Mouse (Mus musculus): ENCODE results near the gene Scamp2. TPM values are rescaled to one million over a fixed set of nuclear protein-coding genes. Genes with fewer than 3 reads are reported as not detected.

Gene Scamp2
- total RNA-seq, 1 experiment, result 51.7 TPM

DNA sequence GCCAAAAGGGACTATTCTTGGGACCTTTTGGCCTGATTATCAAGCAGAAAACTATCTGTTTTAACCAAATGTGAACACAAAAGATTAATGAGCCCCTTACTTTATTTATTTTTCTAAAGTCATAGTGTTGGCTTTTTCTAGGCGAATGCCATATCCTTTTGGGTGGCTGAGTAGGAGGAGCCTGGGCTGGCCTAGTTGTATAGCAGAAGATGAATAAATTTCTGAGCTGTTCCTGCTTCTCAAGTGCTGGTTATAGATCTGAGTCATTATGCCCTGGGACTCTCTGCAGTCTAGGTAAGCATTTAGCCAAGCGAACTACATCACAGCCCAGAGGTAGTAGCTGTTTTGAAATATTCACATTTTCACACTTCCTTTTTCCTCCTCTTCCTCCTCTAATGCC is 35.2 kb upstream of the Scamp2 start:
- DNase-seq (ENCODE audit: low read depth, low spot score), result no peak
- in situ Hi-C loops (cut with MboI; ENCODE audit: low sequenced_read_pairs in 2 of 2, unreplicated experiment in 2 of 2), result no loop called here
- TF ChIP-seq MAFK (IDR thresholded peaks at IDR 0.05; ENCODE audit: insufficient read depth, low read depth, low read length) (no peak), HCFC1 (IDR thresholded peaks at IDR 0.05; ENCODE audit: borderline replicate concordance, insufficient read depth, low read length) (no peak), ZC3H11A (IDR thresholded peaks at IDR 0.05; ENCODE audit: borderline replicate concordance, low read depth, low read length) (no peak), CHD2 (IDR thresholded peaks at IDR 0.05; ENCODE audit: low read depth, low read length) (no peak), ZNF384 (IDR thresholded peaks at IDR 0.05; ENCODE audit: low read depth, low read length) (no peak)
- H3K9me3 ChIP-seq (ENCODE audit: control insufficient read depth, insufficient read depth, low read depth, low read length), result no peaks in the 10 kb centered on the region
- peaks cover 7 to 8% of the 10 kb centered on the region in 2 experiments for H3K4me1 ChIP-seq (ENCODE audit: control insufficient read depth in 2 of 2, insufficient read depth in 2 of 2, low read length in 2 of 2, poor library complexity in 1 of 2)
- H3K36me3 ChIP-seq (ENCODE audit: control insufficient read depth, insufficient read depth, low read length, poor library complexity, severe bottlenecking), result peaks cover 4% of the 10 kb centered on the region
- H3K9ac ChIP-seq (ENCODE audit: insufficient read depth, low read depth, low read length, poor library complexity, severe bottlenecking), result no peak overlapping the region
- H3K4me3 ChIP-seq (ENCODE audit: insufficient read depth in 1 of 2, low read depth in 1 of 2, low read length in 2 of 2, poor library complexity in 1 of 2, severe bottlenecking in 1 of 2), result no peak overlapping the region
- no peak overlapping the region for H3K27ac ChIP-seq (ENCODE audit: insufficient read depth, low read depth, low read length, poor library complexity, severe bottlenecking)

DNA sequence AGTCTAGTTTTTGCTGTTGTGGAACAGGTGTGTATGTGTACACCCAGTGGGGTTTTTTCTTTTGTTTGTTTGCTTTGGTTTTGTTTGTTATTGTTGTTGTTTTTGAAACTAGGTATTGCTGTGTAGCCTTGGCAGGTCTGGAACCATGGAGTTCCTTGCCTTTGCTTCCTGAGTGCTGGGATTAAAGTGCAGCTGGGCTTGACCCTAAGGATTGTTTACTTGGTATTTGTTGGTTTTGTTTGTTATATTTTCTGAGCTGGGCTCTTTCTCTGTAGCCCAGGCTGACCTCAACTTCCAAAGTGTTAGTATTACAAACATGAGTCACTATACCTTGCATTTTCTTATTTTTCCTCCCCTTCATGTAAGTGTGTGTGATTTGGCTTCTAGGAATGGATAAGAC is 34.3 kb upstream of the Scamp2 start:
- H3K9me3 ChIP-seq (ENCODE audit: control insufficient read depth, insufficient read depth, low read depth, low read length), result no peaks in the 10 kb centered on the region
- H3K36me3 ChIP-seq (ENCODE audit: control insufficient read depth, insufficient read depth, low read length, poor library complexity, severe bottlenecking), result peaks cover 8% of the 10 kb centered on the region
- in situ Hi-C loops (cut with MboI; ENCODE audit: low sequenced_read_pairs in 2 of 2, unreplicated experiment in 2 of 2), result no loop called here
- H3K27ac ChIP-seq (ENCODE audit: insufficient read depth, low read depth, low read length, poor library complexity, severe bottlenecking), result no peak overlapping the region
- no peak overlapping the region for H3K4me3 ChIP-seq (ENCODE audit: insufficient read depth in 1 of 2, low read depth in 1 of 2, low read length in 2 of 2, poor library complexity in 1 of 2, severe bottlenecking in 1 of 2)
- TF ChIP-seq ZNF384 (IDR thresholded peaks at IDR 0.05; ENCODE audit: low read depth, low read length) (no peak), MAFK (IDR thresholded peaks at IDR 0.05; ENCODE audit: insufficient read depth, low read depth, low read length) (no peak), ZC3H11A (IDR thresholded peaks at IDR 0.05; ENCODE audit: borderline replicate concordance, low read depth, low read length) (no peak), HCFC1 (IDR thresholded peaks at IDR 0.05; ENCODE audit: borderline replicate concordance, insufficient read depth, low read length) (no peak), CHD2 (IDR thresholded peaks at IDR 0.05; ENCODE audit: low read depth, low read length) (no peak)
- peaks cover 7 to 8% of the 10 kb centered on the region in 2 experiments for H3K4me1 ChIP-seq (ENCODE audit: control insufficient read depth in 2 of 2, insufficient read depth in 2 of 2, low read length in 2 of 2, poor library complexity in 1 of 2)
- DNase-seq (ENCODE audit: low read depth, low spot score), result no peak
- no peak overlapping the region for H3K9ac ChIP-seq (ENCODE audit: insufficient read depth, low read depth, low read length, poor library complexity, severe bottlenecking)

DNA sequence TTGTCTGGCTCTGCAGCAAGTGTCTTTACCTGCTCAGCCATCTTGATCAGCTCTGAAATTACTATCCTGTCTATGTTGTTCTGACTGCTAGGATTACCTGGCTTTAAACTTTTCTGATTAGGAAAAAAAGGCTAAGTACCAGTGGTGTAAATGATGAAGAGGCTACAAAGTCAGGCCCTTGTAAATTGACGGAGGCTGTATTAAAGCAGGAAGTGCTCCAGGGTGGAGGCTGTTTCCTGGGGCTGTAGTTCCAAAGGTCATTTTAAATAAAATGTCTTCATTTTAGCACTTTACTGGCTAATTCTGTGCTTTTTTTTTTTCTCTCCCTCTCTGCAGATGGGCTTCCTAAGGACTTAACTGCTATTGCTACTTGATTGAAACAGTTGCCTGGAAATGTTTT is 28.8 kb upstream of the Scamp2 start:
- peaks cover 18% of the 10 kb centered on the region for H3K36me3 ChIP-seq (ENCODE audit: control insufficient read depth, insufficient read depth, low read length, poor library complexity, severe bottlenecking)
- no peak overlapping the region for H3K27ac ChIP-seq (ENCODE audit: insufficient read depth, low read depth, low read length, poor library complexity, severe bottlenecking)
- no peak for DNase-seq (ENCODE audit: low read depth, low spot score)
- TF ChIP-seq HCFC1 (IDR thresholded peaks at IDR 0.05; ENCODE audit: borderline replicate concordance, insufficient read depth, low read length) (no peak), MAFK (IDR thresholded peaks at IDR 0.05; ENCODE audit: insufficient read depth, low read depth, low read length) (no peak), CHD2 (IDR thresholded peaks at IDR 0.05; ENCODE audit: low read depth, low read length) (no peak), ZC3H11A (IDR thresholded peaks at IDR 0.05; ENCODE audit: borderline replicate concordance, low read depth, low read length) (no peak), ZNF384 (IDR thresholded peaks at IDR 0.05; ENCODE audit: low read depth, low read length) (no peak)
- no peaks in the 10 kb centered on the region for H3K9me3 ChIP-seq (ENCODE audit: control insufficient read depth, insufficient read depth, low read depth, low read length)
- H3K9ac ChIP-seq (ENCODE audit: insufficient read depth, low read depth, low read length, poor library complexity, severe bottlenecking), result no peak overlapping the region
- no peak overlapping the region for H3K4me3 ChIP-seq (ENCODE audit: insufficient read depth in 1 of 2, low read depth in 1 of 2, low read length in 2 of 2, poor library complexity in 1 of 2, severe bottlenecking in 1 of 2)
- H3K4me1 ChIP-seq (ENCODE audit: control insufficient read depth in 2 of 2, insufficient read depth in 2 of 2, low read length in 2 of 2, poor library complexity in 1 of 2), result no peaks in the 10 kb centered on the region
- in situ Hi-C loops (cut with MboI; ENCODE audit: low sequenced_read_pairs in 2 of 2, unreplicated experiment in 2 of 2), result no loop called here

DNA sequence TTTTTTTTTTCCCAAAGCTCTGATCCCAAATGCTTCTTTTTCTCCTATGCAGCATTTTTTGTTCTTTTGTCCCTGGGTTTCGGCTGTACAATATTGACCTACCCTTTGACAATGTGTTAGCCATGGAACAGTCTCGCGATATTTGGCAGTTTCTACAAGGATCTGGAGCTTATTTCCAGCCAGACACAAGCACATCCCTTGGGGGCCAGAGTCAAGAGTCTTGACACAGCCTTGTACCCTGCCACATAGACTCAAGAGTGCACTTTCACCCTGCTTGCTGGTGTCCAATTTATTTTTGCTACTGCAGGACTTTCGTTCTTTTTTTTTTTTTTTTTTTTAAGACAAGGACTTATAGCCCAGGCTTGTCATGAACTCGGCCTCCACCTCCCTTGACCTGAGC is 24.4 kb upstream of the Scamp2 start:
- Histone ChIP-seq H3K27ac (ENCODE audit: insufficient read depth, low read depth, low read length, poor library complexity, severe bottlenecking) (no peak overlapping the region), H3K36me3 (ENCODE audit: control insufficient read depth, insufficient read depth, low read length, poor library complexity, severe bottlenecking) (peaks cover 23% of the 10 kb centered on the region), H3K4me1 (ENCODE audit: control insufficient read depth in 2 of 2, insufficient read depth in 2 of 2, low read length in 2 of 2, poor library complexity in 1 of 2) (0 out of 4 replicates have a peak, but pooled peaks cover 0 to 3% of the 10 kb centered on the region in 2 experiments), H3K4me3 (ENCODE audit: insufficient read depth in 1 of 2, low read depth in 1 of 2, low read length in 2 of 2, poor library complexity in 1 of 2, severe bottlenecking in 1 of 2) (no peak overlapping the region), H3K9ac (ENCODE audit: insufficient read depth, low read depth, low read length, poor library complexity, severe bottlenecking) (no peak overlapping the region), H3K9me3 (ENCODE audit: control insufficient read depth, insufficient read depth, low read depth, low read length) (no peaks in the 10 kb centered on the region)
- TF ChIP-seq MAFK (IDR thresholded peaks at IDR 0.05; ENCODE audit: insufficient read depth, low read depth, low read length) (no peak), HCFC1 (IDR thresholded peaks at IDR 0.05; ENCODE audit: borderline replicate concordance, insufficient read depth, low read length) (no peak), ZC3H11A (IDR thresholded peaks at IDR 0.05; ENCODE audit: borderline replicate concordance, low read depth, low read length) (no peak), ZNF384 (IDR thresholded peaks at IDR 0.05; ENCODE audit: low read depth, low read length) (no peak), CHD2 (IDR thresholded peaks at IDR 0.05; ENCODE audit: low read depth, low read length) (no peak)
- no peak for DNase-seq (ENCODE audit: low read depth, low spot score)
- in situ Hi-C loops (cut with MboI; ENCODE audit: low sequenced_read_pairs in 2 of 2, unreplicated experiment in 2 of 2), result no loop called here

Measured in ES-E14 (cell line).